Mouse (Mus musculus) common myeloid progenitor, adult 5-6 weeks (primary cell): ENCODE results near the gene Rrp1b. TPM values are rescaled to one million over a fixed set of nuclear protein-coding genes. Genes with fewer than 3 reads are reported as not detected.
"Not testable (repeated sequence)": the region's sequence is repeated elsewhere in the genome, so short reads cannot be mapped to it uniquely, and the experiment has no call there.

Experiments used
- ATAC-seq: replicated peaks from 2 replicates; pipeline ENCODE4 v1.8.0; 2016; ENCODE audit warnings: low read depth, mild to moderate bottlenecking, moderate TSS enrichment, inconsistent platforms; ENCODE audit not compliant: poor library complexity, severe bottlenecking
- total RNA-seq: library from RNA; stranded (forward); fragments of 200-1000, 187-1606 nt; gene quantifications from 2 replicates; pipeline ENCODE4 v1.2.3, GENCODE M21; 2017

Gene Rrp1b
- total RNA-seq, 1 experiment from 2014 or later, result 66.6 TPM

GRCm38 (mm10) chr17:32027666-32028065 lies 8.2 kb upstream of the Rrp1b start:
- peak; percentile 69 for ATAC-seq

GRCm38 (mm10) chr17:32028301-32028700 lies 7.6 kb upstream of the Rrp1b start:
- no peak for ATAC-seq

- no peak for ATAC-seq
These were observed 4.2 kb upstream of the Rrp1b start for GRCm38 (mm10) chr17:32031684-32032083.

- ATAC-seq, result no peak
These were observed 1.6 kb upstream of the Rrp1b start for GRCm38 (mm10) chr17:32034322-32034721.

GRCm38 (mm10) chr17:32036509-32037438 lies 874 bp downstream of the Rrp1b start:
- ATAC-seq, result no peak

- ATAC-seq, result peak; percentile 45
These were observed 4.4 kb downstream of the Rrp1b start for GRCm38 (mm10) chr17:32040263-32040662.

GRCm38 (mm10) chr17:32046541-32046940 lies 10.6 kb downstream of the Rrp1b start:
- ATAC-seq, result no peak

- no peak for ATAC-seq
These were observed 12.5 kb downstream of the Rrp1b start for GRCm38 (mm10) chr17:32048351-32048750.

GRCm38 (mm10) chr17:32049914-32050313 lies 14.0 kb downstream of the Rrp1b start:
- no peak for ATAC-seq

- ATAC-seq, result no peak
These were observed 14.7 kb downstream of the Rrp1b start for GRCm38 (mm10) chr17:32050609-32051008.

GRCm38 (mm10) chr17:32052237-32053080 lies 16.6 kb downstream of the Rrp1b start:
- ATAC-seq, result peak; percentile 37; the same call in 1 of the 2 replicates

GRCm38 (mm10) chr17:32053677-32054076 lies 17.8 kb downstream of the Rrp1b start:
- ATAC-seq, result peak; percentile 41; the same call in 1 of the 2 replicates

GRCm38 (mm10) chr17:32057843-32058242 lies 21.9 kb downstream of the Rrp1b start:
- ATAC-seq, result no peak

GRCm38 (mm10) chr17:32059084-32059483 lies 23.2 kb downstream of the Rrp1b start:
- no peak for ATAC-seq

- ATAC-seq, result no peak
These were observed 25.3 kb downstream of the Rrp1b start for GRCm38 (mm10) chr17:32061219-32061618.

- no peak for ATAC-seq
These were observed 27.8 kb downstream of the Rrp1b start for GRCm38 (mm10) chr17:32063654-32064053.

- not testable (repeated sequence) for ATAC-seq
These were observed 28.9 kb downstream of the Rrp1b start for GRCm38 (mm10) chr17:32064762-32065161.

- peak; percentile 33; the same call in 1 of the 2 replicates for ATAC-seq
These were observed 31.6 kb downstream of the Rrp1b start for GRCm38 (mm10) chr17:32067541-32067940.

- no peak for ATAC-seq
These were observed 32.5 kb downstream of the Rrp1b start for GRCm38 (mm10) chr17:32068381-32068780.

GRCm38 (mm10) chr17:32068810-32069209 lies 32.9 kb downstream of the Rrp1b start:
- ATAC-seq, result no peak

- peak; percentile 76; the same call in 1 of the 2 replicates for ATAC-seq
These were observed 37.5 kb downstream of the Rrp1b start for GRCm38 (mm10) chr17:32073359-32073758.
